Mouse (Mus musculus) CH12.LX (cell line): Measurements from ENCODE around the gene Ints1. TPM values are rescaled to one million over a fixed set of nuclear protein-coding genes. Genes with fewer than 3 reads are reported as not detected.

Experiments used
- DNase-seq: peaks from one replicate; pipeline ENCODE4 v3.0.0-alpha.2; 2013; ENCODE audit errors: extremely low read depth
- H3K27ac ChIP-seq: 2 replicates; pipeline ENCODE4 v1.5.1; 2012; ENCODE audit warnings: low read depth, mild to moderate bottlenecking, control low read depth, moderate library complexity; ENCODE audit not compliant: insufficient read depth
- H3K27me3 ChIP-seq: replicated peaks from 2 replicates; pipeline ENCODE3; 2012; ENCODE audit warnings: inconsistent platforms
- H3K36me3 ChIP-seq, 2 experiments: replicated peaks in 1 of 2; 2 replicates each; pipeline versions ENCODE3 to v1.6.1; 2012; ENCODE audit warnings: inconsistent platforms in 1 of 2, low read length in 1 of 2, mild to moderate bottlenecking in 1 of 2, mixed read lengths in 1 of 2, moderate library complexity in 1 of 2; ENCODE audit not compliant: control insufficient read depth in 1 of 2, insufficient read depth in 1 of 2
- H3K4me1 ChIP-seq, 2 experiments: 2 replicates each; pipeline ENCODE4 v1.6.1; 2012; ENCODE audit warnings: inconsistent platforms in 1 of 2, moderate library complexity in 1 of 2; ENCODE audit not compliant: insufficient read depth in 2 of 2, control insufficient read depth in 1 of 2
- H3K4me2 ChIP-seq: 2 replicates; pipeline ENCODE4 v1.6.1; 2012; ENCODE audit warnings: low read depth, mild to moderate bottlenecking, control low read depth; ENCODE audit not compliant: poor library complexity, insufficient read depth, severe bottlenecking
- H3K4me3 ChIP-seq, 3 experiments: fragments of 150-350 bp in 1 of 3; sonication (generic) in 1 of 3; replicated peaks in 1 of 3; 2 replicates each; pipeline versions ENCODE3 to v1.5.1; 2011 to 2012; ENCODE audit warnings: low read depth in 2 of 3, low read length in 2 of 3, mild to moderate bottlenecking in 2 of 3, moderate library complexity in 2 of 3, control low read depth in 1 of 3, improper control_type of control experiment in 1 of 3, inconsistent platforms in 1 of 3, mixed read lengths in 1 of 3; ENCODE audit not compliant: poor library complexity in 1 of 3
- H3K79me2 ChIP-seq: replicated peaks from 2 replicates; pipeline ENCODE4 v1.6.1; 2012; ENCODE audit warnings: mild to moderate bottlenecking, moderate library complexity; ENCODE audit not compliant: control insufficient read depth, poor library complexity, insufficient read depth, severe bottlenecking; ENCODE audit errors: extremely low read depth
- H3K9ac ChIP-seq: 2 replicates; pipeline ENCODE4 v1.6.1; 2012; ENCODE audit warnings: low read depth, mild to moderate bottlenecking, control low read depth, moderate library complexity; ENCODE audit not compliant: insufficient read depth
- H3K9me3 ChIP-seq: replicated peaks from 2 replicates; pipeline ENCODE3; 2012; ENCODE audit warnings: low read length, inconsistent platforms, mixed read lengths
- ETS1 ChIP-seq: conservative IDR thresholded peaks from 2 replicates; pipeline ENCODE4 v1.6.1; 2012; ENCODE audit warnings: low read depth, mild to moderate bottlenecking, inconsistent platforms, low read length, improper control_type of control experiment, moderate library complexity
- HCFC1 ChIP-seq: IDR thresholded peaks from 2 replicates; pipeline ENCODE4 v1.6.1; 2012; ENCODE audit warnings: low read depth, mild to moderate bottlenecking, inconsistent platforms, low read length, improper control_type of control experiment
- IRF4 ChIP-seq: IDR thresholded peaks from 2 replicates; pipeline ENCODE4 v1.6.1; 2014; ENCODE audit warnings: low read depth, mild to moderate bottlenecking, inconsistent platforms, low read length, improper control_type of control experiment
- JUND ChIP-seq: conservative IDR thresholded peaks from 2 replicates; pipeline ENCODE4 v1.6.1; 2011; ENCODE audit warnings: low read depth, low read length, improper control_type of control experiment
- MAZ ChIP-seq: IDR thresholded peaks from 2 replicates; pipeline ENCODE4 v1.6.1; 2012; ENCODE audit warnings: low read depth, mild to moderate bottlenecking, inconsistent platforms, low read length, improper control_type of control experiment, moderate library complexity
- MEF2A ChIP-seq: IDR thresholded peaks from 2 replicates; pipeline ENCODE4 v1.6.1; 2014; ENCODE audit warnings: low read depth, mild to moderate bottlenecking, inconsistent platforms, low read length, improper control_type of control experiment, borderline replicate concordance
- MYC ChIP-seq: IDR thresholded peaks from 2 replicates; pipeline ENCODE4 v1.6.1; 2011; ENCODE audit warnings: low read depth, mild to moderate bottlenecking, improper control_type of control experiment, low read length
- PAX5 ChIP-seq: IDR thresholded peaks from 2 replicates; pipeline ENCODE4 v1.6.1; 2012; ENCODE audit warnings: low read length, inconsistent platforms, mixed read lengths
- RAD21 ChIP-seq: IDR thresholded peaks from 2 replicates; pipeline ENCODE4 v1.6.1; 2011; ENCODE audit warnings: low read depth, mild to moderate bottlenecking, low read length, improper control_type of control experiment, moderate library complexity
- USF1 ChIP-seq: IDR thresholded peaks from 2 replicates; pipeline ENCODE4 v1.6.1; 2014; ENCODE audit warnings: low read depth, mild to moderate bottlenecking, inconsistent platforms, low read length, improper control_type of control experiment
- ZC3H11A ChIP-seq: IDR thresholded peaks from 2 replicates; pipeline ENCODE4 v1.6.1; 2012; ENCODE audit warnings: low read depth, mild to moderate bottlenecking, inconsistent platforms, low read length, improper control_type of control experiment
- dilution Hi-C: fragments of 300-500 bp; cut with MboI; formaldehyde crosslinking; loops from 2 replicates; pipeline ENCODE4 v1.14.3; 2020; ENCODE audit warnings: low sequenced_read_pairs; ENCODE audit not compliant: extremely low pct_unique_long_range_greater_than_20kb, extremely low pct_ligation_motif_present
- in situ Hi-C: fragments of 300-500 bp; cut with MboI; formaldehyde crosslinking; loops from 3 replicates; pipeline ENCODE4 v1.14.3; 2019; ENCODE audit warnings: low sequenced_read_pairs, low pct_ligation_motif_present, low pct_unique_long_range_greater_than_20kb, mixed read lengths
- polyA plus RNA-seq: library from polyadenylated mRNA; unstranded; fragments of >175 nt; gene quantifications from 2 replicates; pipeline ENCODE4 v1.2.1, GENCODE M21; 2012; ENCODE audit warnings: low read depth; ENCODE audit not compliant: insufficient read length
- total RNA-seq, 2 experiments: library from RNA; depleted of rRNA; stranded (reverse); fragments of 300-350 nt in 1 of 2; fragments of >200 nt in 1 of 2; gene quantifications; 2 replicates each; pipeline ENCODE4 v1.2.3; 2012 to 2014

Ints1 gene
- total and polyA plus RNA-seq, 3 experiments, result 19.8 to 88.2 (median 72.1) TPM

DNA sequence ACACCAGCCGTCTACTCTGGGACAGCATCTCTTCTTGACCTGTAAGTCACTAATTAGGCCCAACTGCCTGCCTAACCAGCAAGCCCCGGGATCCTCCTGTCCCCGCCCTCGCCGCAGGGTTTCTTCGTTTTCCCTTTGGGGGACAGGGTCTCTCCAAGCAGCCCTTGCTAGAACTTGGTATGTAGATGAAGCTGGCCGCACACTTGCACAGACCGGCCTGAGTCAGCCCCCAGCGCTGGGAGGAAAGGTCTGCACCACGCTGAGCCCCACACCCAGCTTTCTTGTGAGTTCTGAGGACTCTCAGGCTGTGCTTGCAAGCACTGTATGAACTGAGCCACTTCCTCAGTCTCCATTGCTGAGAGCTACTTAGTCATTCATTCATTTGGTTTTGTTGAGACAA, 49.1 kb upstream of the Ints1 start:
- dilution Hi-C loops, result no loop called here
- no peak for DNase-seq
- Histone ChIP-seq H3K27ac (no peak overlapping the region), H3K79me2 (peaks cover 13% of the 10 kb centered on the region), H3K4me1 (peaks cover 2 to 13% of the 10 kb centered on the region in 2 experiments; a peak in 2 of 4 replicates)
- TF ChIP-seq PAX5, result no peak
- no peak for TF ChIP-seq MYC
- TF ChIP-seq MEF2A, result no peak
- TF ChIP-seq HCFC1, result no peak
- TF ChIP-seq IRF4, result no peak
- no peak for TF ChIP-seq MAZ
- no peak for TF ChIP-seq USF1
- TF ChIP-seq RAD21, result no peak
- TF ChIP-seq ZC3H11A, result no peak
- TF ChIP-seq JUND, result no peak
- no peak for TF ChIP-seq ETS1
- TF ChIP-seq, all 38 proteins: peak for 0
- H3K9ac ChIP-seq, result no peak overlapping the region
- no peaks in the 10 kb centered on the region for H3K27me3 ChIP-seq
- peaks cover 31 to 57% of the 10 kb centered on the region in 2 experiments for H3K36me3 ChIP-seq
- in situ Hi-C loops, result no loop called here
- no peak overlapping the region for H3K4me3 ChIP-seq
- H3K9me3 ChIP-seq, result peaks cover 2% of the 10 kb centered on the region
- H3K4me2 ChIP-seq, result no peak overlapping the region

- DNase-seq, result no peak
- Histone ChIP-seq H3K36me3 (peaks cover 31 to 64% of the 10 kb centered on the region in 2 experiments), H3K4me1 (peaks cover 2 to 13% of the 10 kb centered on the region in 2 experiments; a peak in 2 of 4 replicates), H3K4me3 (no peak overlapping the region), H3K27me3 (no peaks in the 10 kb centered on the region), H3K9ac (no peak overlapping the region), H3K9me3 (no peaks in the 10 kb centered on the region), H3K4me2 (no peak overlapping the region), H3K79me2 (peaks cover 13% of the 10 kb centered on the region), H3K27ac (no peak overlapping the region)
- TF ChIP-seq ZC3H11A (no peak), PAX5 (no peak), JUND (no peak)
- in situ Hi-C loops (no loop called here), dilution Hi-C loops (no loop called here)
Observed at GRCm38 (mm10) chr5:139821466-139822459, 46.3 kb upstream of the Ints1 start.
